Mouse (Mus musculus): ENCODE results near the gene Plxna4. TPM values are rescaled to one million over a fixed set of nuclear protein-coding genes. Genes with fewer than 3 reads are reported as not detected.
A peak's percentile ranks its signal among the peaks of the same experiment; 100 is the strongest.

Gene Plxna4
- polyA plus RNA-seq, 1 experiment from 2014 or later = 1.9 TPM

DNA sequence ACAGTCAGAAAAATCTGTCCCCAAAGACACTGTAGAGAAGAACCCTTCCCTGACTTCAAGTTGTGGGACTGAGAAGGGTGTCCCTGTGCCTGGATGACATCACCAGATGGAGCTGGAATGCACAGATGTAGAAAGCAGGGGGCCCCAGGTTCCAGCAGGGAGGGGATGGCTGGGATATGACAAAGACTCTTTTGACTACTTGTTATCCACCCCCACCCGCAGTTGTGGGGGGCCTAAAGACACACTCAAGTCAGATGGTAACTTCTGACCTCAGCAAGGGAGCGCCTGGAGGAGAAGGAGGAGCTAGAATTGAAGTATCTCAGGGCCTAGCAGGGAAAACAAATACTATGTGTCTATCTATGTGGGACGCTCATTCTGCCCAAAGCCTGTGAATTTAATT lies 266.8 kb downstream of the Plxna4 start:
- H3K36me3 ChIP-seq (replicated peaks) = no peaks in the 10 kb centered on the region
- H3K4me1 ChIP-seq = peaks cover 12% of the 10 kb centered on the region
- H3K9me3 ChIP-seq = no peaks in the 10 kb centered on the region
- H3K27me3 ChIP-seq (replicated peaks; ENCODE audit: low read depth, poor library complexity, severe bottlenecking) = 0 out of 2 replicates have a peak, but pooled peaks cover 8% of the 10 kb centered on the region
- H3K4me3 ChIP-seq = no peak overlapping the region
- DNase-seq (ENCODE audit: low spot score) = no peak
- WGBS = 37% methylated on average over 3 of the region's 3 CpGs
- H3K27ac ChIP-seq (replicated peaks) = no peak overlapping the region

DNA sequence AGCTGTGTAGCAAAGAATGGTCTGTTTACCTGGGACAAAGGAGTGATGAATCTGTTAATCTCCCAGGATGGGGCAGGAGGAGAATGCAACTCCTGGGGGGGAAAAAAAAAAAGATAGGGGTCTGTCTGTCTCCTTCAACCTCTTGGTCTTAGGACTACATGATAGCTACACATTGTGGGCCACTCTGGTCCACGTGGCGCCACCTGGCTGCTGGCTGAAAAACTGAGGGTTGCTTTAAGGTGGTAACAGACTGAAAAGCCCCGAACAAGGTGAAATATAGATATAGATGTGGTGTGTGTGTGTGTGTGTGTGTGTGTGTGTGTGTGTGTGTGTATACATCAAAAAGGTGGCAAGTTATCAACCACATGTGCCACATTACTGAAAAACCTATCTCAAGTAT lies 267.7 kb downstream of the Plxna4 start:
- 0 out of 2 replicates have a peak, but pooled peaks cover 2% of the 10 kb centered on the region for H3K27me3 ChIP-seq (replicated peaks; ENCODE audit: low read depth, poor library complexity, severe bottlenecking)
- no peak overlapping the region for H3K4me3 ChIP-seq
- H3K4me1 ChIP-seq = peaks cover 14% of the 10 kb centered on the region
- DNase-seq (ENCODE audit: low spot score) = no peak
- 38% methylated on average over 3 of the region's 3 CpGs for WGBS
- H3K27ac ChIP-seq (replicated peaks) = no peak overlapping the region
- no peaks in the 10 kb centered on the region for H3K36me3 ChIP-seq (replicated peaks)
- no peaks in the 10 kb centered on the region for H3K9me3 ChIP-seq

DNA sequence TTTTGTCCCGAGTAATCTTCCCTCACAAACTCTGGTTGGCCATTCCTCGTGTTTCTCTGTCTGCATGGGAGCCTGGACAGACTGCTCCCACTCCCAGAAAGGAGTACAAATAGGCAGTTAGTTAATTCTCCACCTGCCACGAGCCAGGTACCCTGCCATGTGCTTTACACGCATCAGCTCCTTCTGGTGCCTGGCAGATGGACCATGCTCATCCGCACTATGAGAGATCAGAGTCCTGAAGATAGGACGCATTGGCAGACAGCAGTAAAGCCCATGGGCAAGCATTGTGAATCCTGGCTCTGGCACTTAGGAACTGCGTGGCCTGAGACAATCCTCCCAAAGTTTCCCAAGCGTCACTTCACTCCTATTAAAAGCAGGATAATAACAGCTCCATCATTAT lies 270.5 kb downstream of the Plxna4 start:
- no peak for DNase-seq (ENCODE audit: low spot score)
- peaks cover 14% of the 10 kb centered on the region for H3K4me1 ChIP-seq
- H3K27ac ChIP-seq (replicated peaks) = no peak overlapping the region
- H3K27me3 ChIP-seq (replicated peaks; ENCODE audit: low read depth, poor library complexity, severe bottlenecking) = no peaks in the 10 kb centered on the region
- H3K9me3 ChIP-seq = no peaks in the 10 kb centered on the region
- H3K4me3 ChIP-seq = no peak overlapping the region
- H3K36me3 ChIP-seq (replicated peaks) = no peaks in the 10 kb centered on the region
- 85% methylated on average over 8 of the region's 8 CpGs for WGBS

DNA sequence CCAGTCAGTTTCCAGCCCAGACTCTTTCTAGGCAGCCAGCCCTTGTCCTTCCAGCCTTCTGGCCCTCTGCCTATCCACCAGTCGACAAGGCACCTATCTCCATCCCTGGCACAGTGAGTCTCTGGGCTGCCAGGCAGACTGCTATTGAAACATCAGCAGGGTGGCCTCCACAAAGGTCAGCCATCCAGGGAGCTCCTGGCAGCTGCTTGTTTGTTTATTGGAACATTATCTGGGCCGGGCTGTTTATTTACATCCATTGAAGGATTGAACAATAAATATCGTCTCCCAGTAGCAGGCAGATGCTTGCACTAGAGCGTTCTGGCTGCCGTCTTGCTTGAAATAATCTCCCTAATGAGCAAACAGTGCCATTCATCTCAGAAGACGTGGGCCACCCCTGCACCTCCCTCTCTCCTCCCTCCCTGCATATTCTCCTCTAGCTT lies 273.0 kb downstream of the Plxna4 start:
- WGBS = 62% methylated on average over 6 of the region's 6 CpGs
- no peaks in the 10 kb centered on the region for H3K9me3 ChIP-seq
- no peak overlapping the region for H3K4me3 ChIP-seq
- peaks cover 9% of the 10 kb centered on the region for H3K4me1 ChIP-seq
- no peaks in the 10 kb centered on the region for H3K27me3 ChIP-seq (replicated peaks; ENCODE audit: low read depth, poor library complexity, severe bottlenecking)
- H3K27ac ChIP-seq (replicated peaks) = no peak overlapping the region
- DNase-seq (ENCODE audit: low spot score) = no peak
- no peaks in the 10 kb centered on the region for H3K36me3 ChIP-seq (replicated peaks)

DNA sequence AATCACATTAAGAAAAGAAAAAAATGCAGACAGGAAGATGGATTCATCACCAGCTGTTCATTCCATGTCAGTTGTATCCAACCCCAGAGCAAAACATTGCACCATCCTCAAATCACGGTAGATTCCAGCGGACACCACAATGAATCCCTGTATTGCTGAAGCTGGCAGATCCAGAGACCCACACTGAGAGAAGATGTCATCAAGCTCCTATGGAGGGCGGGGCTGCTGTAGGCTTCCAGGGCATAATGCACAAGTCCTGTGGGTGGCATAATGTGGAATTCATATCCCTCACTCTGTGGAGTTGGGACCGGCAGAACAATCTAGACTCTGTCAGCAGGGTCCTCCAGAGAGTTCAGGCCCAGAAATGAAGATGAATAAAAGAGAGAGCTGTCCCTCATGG lies 278.8 kb downstream of the Plxna4 start:
- no peaks in the 10 kb centered on the region for H3K9me3 ChIP-seq
- WGBS = 90% methylated on average over 4 of the region's 4 CpGs
- no peaks in the 10 kb centered on the region for H3K36me3 ChIP-seq (replicated peaks)
- no peak overlapping the region for H3K27ac ChIP-seq (replicated peaks)
- DNase-seq (ENCODE audit: low spot score) = no peak
- H3K4me3 ChIP-seq = no peak overlapping the region
- no peaks in the 10 kb centered on the region for H3K4me1 ChIP-seq
- H3K27me3 ChIP-seq (replicated peaks; ENCODE audit: low read depth, poor library complexity, severe bottlenecking) = no peaks in the 10 kb centered on the region

DNA sequence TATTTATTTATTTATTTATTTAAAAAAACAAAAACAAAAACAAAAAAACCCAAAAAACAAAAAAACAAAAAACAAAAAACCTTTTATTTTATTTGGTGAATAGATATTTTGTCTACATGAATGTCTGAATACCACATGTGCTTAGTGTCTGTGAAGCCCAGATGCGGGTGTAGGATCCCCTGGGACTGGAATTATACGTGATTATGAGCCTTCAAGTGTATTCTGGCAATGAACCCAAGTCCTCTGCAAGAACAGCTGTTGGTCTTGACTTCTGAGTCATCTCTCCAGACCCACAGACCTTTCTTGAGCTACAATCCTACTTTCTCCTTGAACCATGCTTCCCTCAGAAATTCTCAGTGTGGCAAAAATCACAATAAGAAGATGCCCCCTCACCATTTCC lies 287.4 kb downstream of the Plxna4 start:
- DNase-seq (ENCODE audit: low spot score) = no peak
- H3K4me1 ChIP-seq = no peaks in the 10 kb centered on the region
- no peak overlapping the region for H3K4me3 ChIP-seq
- WGBS = 88% methylated on average over 2 of the region's 2 CpGs
- H3K27me3 ChIP-seq (replicated peaks; ENCODE audit: low read depth, poor library complexity, severe bottlenecking) = no peaks in the 10 kb centered on the region
- no peak overlapping the region for H3K27ac ChIP-seq (replicated peaks)
- no peaks in the 10 kb centered on the region for H3K9me3 ChIP-seq
- no peaks in the 10 kb centered on the region for H3K36me3 ChIP-seq (replicated peaks)

DNA sequence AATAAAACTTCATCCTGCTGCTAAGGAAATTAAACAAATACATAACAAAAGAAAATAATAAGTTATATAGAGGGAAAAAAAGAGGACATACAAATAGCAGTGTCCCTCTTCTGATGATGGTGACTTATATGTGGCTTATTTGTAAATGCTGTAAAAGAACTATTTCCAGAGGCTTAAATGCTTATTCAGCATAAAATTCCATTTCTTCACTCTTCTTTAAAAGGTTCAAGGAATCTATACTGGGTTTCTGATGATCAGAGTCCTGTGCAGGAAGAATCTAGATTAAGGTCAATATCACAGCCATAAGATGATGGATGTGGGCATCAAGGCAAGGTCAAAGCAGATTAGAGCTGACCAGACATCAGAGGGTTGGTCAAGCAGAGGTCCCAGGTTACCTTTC lies 306.5 kb downstream of the Plxna4 start:
- Histone ChIP-seq H3K9me3 (no peaks in the 10 kb centered on the region), H3K36me3 (replicated peaks) (no peaks in the 10 kb centered on the region), H3K4me1 (no peaks in the 10 kb centered on the region), H3K27me3 (replicated peaks; ENCODE audit: low read depth, poor library complexity, severe bottlenecking) (no peaks in the 10 kb centered on the region), H3K4me3 (no peak overlapping the region), H3K27ac (replicated peaks) (no peak overlapping the region)
- DNase-seq (ENCODE audit: low spot score) = no peak

DNA sequence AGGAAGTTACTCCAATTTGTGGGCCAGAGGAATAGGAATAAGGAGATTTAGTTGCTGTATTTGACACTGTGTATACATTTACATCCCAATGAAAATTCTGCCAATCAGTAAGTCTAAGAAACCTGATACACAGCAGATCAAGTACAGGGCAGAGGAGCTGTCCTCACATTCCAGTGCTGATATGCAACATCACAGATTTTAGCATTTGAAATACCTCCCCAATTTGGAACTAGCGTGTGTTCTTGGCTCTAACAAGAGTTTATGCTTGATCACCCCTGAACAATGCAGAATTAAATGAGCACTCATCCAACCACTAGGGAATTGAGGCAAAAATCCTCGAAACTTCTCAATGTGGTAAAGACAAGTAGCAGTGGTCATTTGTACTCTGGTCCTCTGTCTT lies 307.3 kb downstream of the Plxna4 start:
- WGBS = 49% methylated on average over 2 of the region's 2 CpGs
- Histone ChIP-seq H3K36me3 (replicated peaks) (no peaks in the 10 kb centered on the region), H3K27me3 (replicated peaks; ENCODE audit: low read depth, poor library complexity, severe bottlenecking) (no peaks in the 10 kb centered on the region), H3K27ac (replicated peaks) (no peak overlapping the region), H3K4me1 (no peaks in the 10 kb centered on the region), H3K9me3 (no peaks in the 10 kb centered on the region), H3K4me3 (no peak overlapping the region)
- peak; percentile 55 for DNase-seq (ENCODE audit: low spot score)

DNA sequence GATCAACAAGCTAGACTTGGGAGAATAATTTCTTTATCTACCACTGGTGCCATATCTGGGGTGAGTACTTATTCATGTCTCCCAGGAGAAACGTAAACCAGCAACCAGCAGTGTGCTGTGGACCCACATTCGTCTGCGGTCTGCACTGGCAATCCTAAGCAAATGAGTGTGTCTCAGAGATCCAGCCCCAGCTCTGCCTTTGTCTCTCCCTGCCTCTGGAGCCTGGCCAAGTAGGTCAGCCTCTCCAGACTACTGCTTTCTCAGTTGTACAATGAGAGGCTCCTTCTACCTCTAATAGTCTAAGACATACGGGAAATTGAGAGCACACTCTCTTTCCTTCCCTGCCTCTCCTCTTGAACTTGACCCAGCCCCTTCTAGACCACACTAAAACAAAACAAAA lies 316.5 kb downstream of the Plxna4 start:
- Histone ChIP-seq H3K36me3 (replicated peaks) (no peaks in the 10 kb centered on the region), H3K27me3 (replicated peaks; ENCODE audit: low read depth, poor library complexity, severe bottlenecking) (no peaks in the 10 kb centered on the region), H3K4me1 (no peaks in the 10 kb centered on the region), H3K27ac (replicated peaks) (no peak overlapping the region), H3K9me3 (no peaks in the 10 kb centered on the region), H3K4me3 (no peak overlapping the region)
- no peak for DNase-seq (ENCODE audit: low spot score)
- 90% methylated on average over 4 of the region's 4 CpGs for WGBS

DNA sequence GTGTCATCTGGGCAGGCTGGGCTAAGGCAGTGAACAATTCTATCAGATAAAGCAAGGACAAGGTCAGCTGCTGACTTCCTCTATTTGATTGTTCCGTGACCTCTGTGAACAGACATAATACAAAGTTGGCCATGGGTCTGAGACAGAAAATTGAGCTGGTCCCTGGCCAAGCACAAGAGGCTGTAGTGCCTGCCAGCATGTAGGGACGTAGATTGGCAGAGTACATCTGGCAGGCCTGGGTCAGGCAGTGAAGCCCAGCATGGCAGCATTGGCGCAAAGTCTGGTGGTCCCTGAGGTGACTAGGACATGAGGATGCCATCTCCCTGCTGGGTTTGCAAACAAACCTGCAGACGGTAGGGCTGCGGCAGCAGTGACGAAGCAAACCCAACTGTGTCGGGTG lies 321.9 kb downstream of the Plxna4 start:
- no peak overlapping the region for H3K27ac ChIP-seq (replicated peaks)
- peaks cover 12% of the 10 kb centered on the region for H3K4me1 ChIP-seq
- DNase-seq (ENCODE audit: low spot score) = no peak
- 90% methylated on average over 7 of the region's 7 CpGs for WGBS
- no peak overlapping the region for H3K4me3 ChIP-seq
- H3K9me3 ChIP-seq = no peaks in the 10 kb centered on the region
- no peaks in the 10 kb centered on the region for H3K27me3 ChIP-seq (replicated peaks; ENCODE audit: low read depth, poor library complexity, severe bottlenecking)
- H3K36me3 ChIP-seq (replicated peaks) = no peaks in the 10 kb centered on the region

DNA sequence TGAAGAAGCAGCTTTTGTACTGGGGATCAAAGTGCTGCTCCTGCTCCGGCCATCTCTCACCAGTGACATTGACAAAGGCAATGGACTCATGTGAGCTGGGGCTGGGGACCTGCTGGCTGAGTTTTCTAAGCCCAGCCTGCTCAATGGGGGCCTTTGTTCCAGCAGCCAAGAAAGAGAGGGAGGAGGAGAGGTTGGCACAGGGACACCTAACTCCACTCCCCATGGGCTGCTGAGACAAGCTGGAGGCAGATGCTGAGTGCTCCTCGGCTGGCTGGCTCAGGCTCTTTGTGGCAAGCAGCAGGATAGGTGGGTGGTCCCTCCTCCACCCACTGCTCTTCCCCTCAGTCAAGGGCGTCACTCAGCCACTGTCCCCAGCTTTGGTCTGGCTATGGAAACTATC lies 326.7 kb downstream of the Plxna4 start:
- peak; percentile 30 for DNase-seq (ENCODE audit: low spot score)
- Histone ChIP-seq H3K27ac (replicated peaks) (peak overlapping the region; percentile 40), H3K27me3 (replicated peaks; ENCODE audit: low read depth, poor library complexity, severe bottlenecking) (no peaks in the 10 kb centered on the region), H3K36me3 (replicated peaks) (no peaks in the 10 kb centered on the region), H3K4me3 (no peak overlapping the region), H3K4me1 (peaks cover 22% of the 10 kb centered on the region), H3K9me3 (no peaks in the 10 kb centered on the region)
- WGBS = 27% methylated on average over 3 of the region's 3 CpGs

DNA sequence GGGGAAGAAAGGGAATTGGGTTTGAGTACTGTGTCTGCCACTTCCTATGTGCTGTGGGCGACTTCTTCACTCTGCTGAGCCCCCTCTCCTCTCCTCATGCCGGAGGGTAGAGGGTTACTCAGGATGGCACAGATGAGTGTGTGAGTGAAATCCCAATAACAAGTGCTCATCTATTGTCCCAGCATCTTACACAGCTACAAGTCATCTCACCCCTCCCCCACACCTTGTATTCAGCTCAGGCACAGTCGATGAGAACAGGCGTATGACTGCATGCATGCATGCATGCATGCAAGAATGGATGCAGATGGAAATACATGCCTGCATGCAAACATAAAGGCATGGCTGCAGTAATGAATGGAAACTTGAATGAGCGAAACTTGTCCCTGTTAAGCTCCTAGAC lies 327.7 kb downstream of the Plxna4 start:
- Histone ChIP-seq H3K9me3 (no peaks in the 10 kb centered on the region), H3K27ac (replicated peaks) (no peak overlapping the region), H3K36me3 (replicated peaks) (no peaks in the 10 kb centered on the region), H3K4me3 (no peak overlapping the region), H3K27me3 (replicated peaks; ENCODE audit: low read depth, poor library complexity, severe bottlenecking) (no peaks in the 10 kb centered on the region), H3K4me1 (peaks cover 22% of the 10 kb centered on the region)
- WGBS = 90% methylated on average over 5 of the region's 5 CpGs
- DNase-seq (ENCODE audit: low spot score) = no peak

DNA sequence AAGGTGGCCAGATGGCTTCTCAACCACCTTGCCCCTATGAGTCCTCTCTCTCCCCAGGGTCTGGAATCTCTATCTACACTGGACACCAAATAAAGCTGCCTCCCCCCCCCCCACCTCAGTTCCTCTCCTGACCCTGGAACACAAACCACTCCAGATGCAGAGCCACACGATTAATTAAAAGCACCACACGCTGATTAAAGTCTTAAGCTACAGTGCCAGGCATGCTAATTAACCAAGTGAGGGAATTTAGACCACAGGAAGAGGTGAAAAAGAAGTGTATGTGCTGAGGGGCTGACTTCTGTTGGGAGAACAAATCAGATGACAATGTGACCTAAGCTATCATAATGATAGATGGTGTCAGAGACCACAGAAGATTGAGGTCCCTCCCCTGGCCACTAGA lies 332.8 kb downstream of the Plxna4 start:
- H3K27ac ChIP-seq (replicated peaks) = no peak overlapping the region
- no peaks in the 10 kb centered on the region for H3K36me3 ChIP-seq (replicated peaks)
- no peaks in the 10 kb centered on the region for H3K27me3 ChIP-seq (replicated peaks; ENCODE audit: low read depth, poor library complexity, severe bottlenecking)
- H3K4me3 ChIP-seq = no peak overlapping the region
- DNase-seq (ENCODE audit: low spot score) = no peak
- H3K9me3 ChIP-seq = no peaks in the 10 kb centered on the region
- H3K4me1 ChIP-seq = peaks cover 7% of the 10 kb centered on the region
- WGBS = 47% methylated on average over 2 of the region's 2 CpGs

DNA sequence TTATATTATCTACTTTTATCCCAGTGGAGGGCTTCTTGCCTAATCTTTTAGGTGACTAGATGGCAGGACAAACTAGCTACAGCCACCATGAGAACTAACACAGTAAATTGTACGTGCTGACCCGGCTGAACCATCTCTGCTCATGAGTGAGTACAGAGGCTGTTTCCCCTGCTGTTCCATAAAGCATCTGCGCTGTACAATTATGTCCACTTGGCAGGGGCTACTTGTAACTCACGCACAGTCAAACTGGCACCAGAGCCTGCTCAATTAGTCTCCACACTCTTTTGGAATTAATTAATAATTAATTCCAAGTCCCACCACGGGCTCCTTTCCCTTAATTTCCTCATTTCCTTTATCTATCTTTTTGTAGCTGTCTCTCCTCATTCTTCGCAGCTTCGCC lies 335.8 kb downstream of the Plxna4 start:
- 85% methylated on average over 7 of the region's 7 CpGs for WGBS
- no peak overlapping the region for H3K27ac ChIP-seq (replicated peaks)

More for the DNA sequence above, 335.8 kb downstream of the Plxna4 start:
- no peak for DNase-seq (ENCODE audit: low spot score)
- Histone ChIP-seq H3K4me1 (no peaks in the 10 kb centered on the region), H3K9me3 (no peaks in the 10 kb centered on the region), H3K36me3 (replicated peaks) (no peaks in the 10 kb centered on the region), H3K27me3 (replicated peaks; ENCODE audit: low read depth, poor library complexity, severe bottlenecking) (no peaks in the 10 kb centered on the region), H3K4me3 (no peak overlapping the region)

Measured in embryonic facial prominence, embryonic 10.5 days (tissue).